Mouse (Mus musculus): Measurements from ENCODE around the gene Tbc1d2b.

DNA sequence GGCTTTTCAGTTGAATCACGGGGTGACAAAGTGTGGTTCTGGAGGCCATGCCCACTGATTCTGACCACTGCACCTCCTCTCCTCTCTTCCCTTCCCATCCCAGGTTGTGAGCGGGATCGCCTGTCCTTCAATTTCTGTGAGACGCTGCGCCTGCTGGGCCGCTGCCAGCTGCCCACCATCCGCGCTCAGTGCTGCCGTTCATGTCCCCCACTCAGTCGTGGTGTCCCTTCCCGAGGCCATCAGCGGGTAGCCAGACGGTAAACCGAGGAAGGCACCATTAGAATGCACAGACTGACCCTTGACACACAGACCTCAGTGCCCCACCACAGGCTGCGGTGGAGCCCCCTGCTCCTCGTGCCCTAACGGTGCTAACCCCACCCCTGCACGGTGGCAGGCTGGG lies 71.0 kb downstream of the Tbc1d2b start:
- TF ChIP-seq CTCF (IDR thresholded peaks at IDR 0.05; ENCODE audit: low read depth, low read length) (no peak), POLR2A (IDR thresholded peaks at IDR 0.05; ENCODE audit: extremely low read depth, insufficient read depth, low read length) (no peak)

All from liver, adult 2 months (tissue).